Mouse (Mus musculus) WW6 (cell line): ENCODE data around the gene Dennd1a.

ENCODE experiments used
- DNase-seq: peaks from one replicate; pipeline ENCODE4 v3.0.0-alpha.2; 2013; ENCODE audit warnings: low read depth, low spot score

The Dennd1a gene

GRCm38 (mm10) chr2:38115000-38115399 is 172.2 kb downstream of the Dennd1a start:
- DNase-seq, result no peak

- DNase-seq, result no peak
These were observed 175.4 kb downstream of the Dennd1a start for GRCm38 (mm10) chr2:38111655-38112351.

- no peak for DNase-seq
These were observed 178.6 kb downstream of the Dennd1a start for GRCm38 (mm10) chr2:38108586-38108985.

GRCm38 (mm10) chr2:38102674-38103073 is 184.5 kb downstream of the Dennd1a start:
- no peak for DNase-seq

GRCm38 (mm10) chr2:38100289-38100688 is 186.9 kb downstream of the Dennd1a start:
- DNase-seq, result no peak

- no peak for DNase-seq
These were observed 187.9 kb downstream of the Dennd1a start for GRCm38 (mm10) chr2:38099120-38099773.

- DNase-seq, result no peak
These were observed 189.7 kb downstream of the Dennd1a start for GRCm38 (mm10) chr2:38097469-38097868.

GRCm38 (mm10) chr2:38096328-38096727 is 190.9 kb downstream of the Dennd1a start:
- DNase-seq, result no peak

GRCm38 (mm10) chr2:38094380-38095163 is 192.6 kb downstream of the Dennd1a start:
- no peak for DNase-seq

- no peak for DNase-seq
These were observed 193.2 kb downstream of the Dennd1a start for GRCm38 (mm10) chr2:38093968-38094367.

GRCm38 (mm10) chr2:38093242-38093641 is 193.9 kb downstream of the Dennd1a start:
- no peak for DNase-seq

- DNase-seq, result no peak
These were observed 198.8 kb downstream of the Dennd1a start for GRCm38 (mm10) chr2:38088346-38088745.

- DNase-seq, result no peak
These were observed 202.1 kb downstream of the Dennd1a start for GRCm38 (mm10) chr2:38085058-38085457.

- DNase-seq, result no peak
These were observed 203.9 kb downstream of the Dennd1a start for GRCm38 (mm10) chr2:38083251-38083650.

- no peak for DNase-seq
These were observed 212.7 kb downstream of the Dennd1a start for GRCm38 (mm10) chr2:38074495-38074894.

- no peak for DNase-seq
These were observed 215.1 kb downstream of the Dennd1a start for GRCm38 (mm10) chr2:38072061-38072460.

- DNase-seq, result no peak
These were observed 219.0 kb downstream of the Dennd1a start for GRCm38 (mm10) chr2:38068171-38068572.

- no peak for DNase-seq
These were observed 221.3 kb downstream of the Dennd1a start for GRCm38 (mm10) chr2:38065914-38066313.

- no peak for DNase-seq
These were observed 222.9 kb downstream of the Dennd1a start for GRCm38 (mm10) chr2:38064266-38064665.

- DNase-seq, result no peak
These were observed 225.0 kb downstream of the Dennd1a start for GRCm38 (mm10) chr2:38062156-38062555.

GRCm38 (mm10) chr2:38061474-38061873 is 225.7 kb downstream of the Dennd1a start:
- no peak for DNase-seq

- DNase-seq, result no peak
These were observed 234.8 kb downstream of the Dennd1a start for GRCm38 (mm10) chr2:38052440-38052839.
